Mouse (Mus musculus): Measurements from ENCODE around the gene C8a. TPM values are rescaled to one million over a fixed set of nuclear protein-coding genes. Genes with fewer than 3 reads are reported as not detected.

C8a gene
- polyA plus RNA-seq, 1 experiment from 2014 or later, result 0.73 TPM

- 88% methylated on average over 3 of the region's 3 CpGs for WGBS
- no peak overlapping the region for H3K4me2 ChIP-seq
- H3K27ac ChIP-seq, result no peak overlapping the region
- H3K27me3 ChIP-seq (replicated peaks), result no peaks in the 10 kb centered on the region
- H3K9me3 ChIP-seq, result no peaks in the 10 kb centered on the region
- H3K9ac ChIP-seq, result no peak overlapping the region
- no peak overlapping the region for H3K4me3 ChIP-seq (replicated peaks)
- no peaks in the 10 kb centered on the region for H3K4me1 ChIP-seq
- no peak for ATAC-seq (ENCODE audit: insufficient read depth, low FRiP score, low read depth)
- no peaks in the 10 kb centered on the region for H3K36me3 ChIP-seq
These were observed 74.6 kb downstream of the C8a start for GRCm38 (mm10) chr4:104801625-104802024.

DNA sequence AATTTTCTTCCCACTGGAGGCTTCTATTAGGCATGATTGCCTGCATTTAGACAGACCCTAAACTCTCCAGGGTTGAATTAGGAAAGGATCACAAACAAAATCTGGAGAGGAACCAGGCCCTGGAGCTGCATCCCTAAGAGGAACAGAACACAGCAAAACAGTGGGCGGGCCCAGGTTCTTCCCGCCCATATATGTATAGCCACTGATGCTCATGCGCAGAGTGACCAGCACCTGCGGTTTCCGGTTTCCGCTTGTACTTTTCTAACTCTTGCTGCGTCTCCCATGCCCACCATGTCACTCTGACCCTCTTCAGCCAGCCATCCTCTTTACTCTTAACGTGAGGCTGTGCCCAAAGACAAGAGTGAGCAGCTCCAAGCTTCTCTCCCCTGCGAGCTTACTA lies 77.2 kb downstream of the C8a start:
- Histone ChIP-seq H3K36me3 (no peaks in the 10 kb centered on the region), H3K27me3 (replicated peaks) (no peaks in the 10 kb centered on the region), H3K4me1 (no peaks in the 10 kb centered on the region), H3K9ac (no peak overlapping the region), H3K9me3 (no peaks in the 10 kb centered on the region), H3K27ac (no peak overlapping the region), H3K4me3 (replicated peaks) (no peak overlapping the region), H3K4me2 (no peak overlapping the region)
- no peak for ATAC-seq (ENCODE audit: insufficient read depth, low FRiP score, low read depth)
- 85% methylated on average over 9 of the region's 9 CpGs for WGBS

DNA sequence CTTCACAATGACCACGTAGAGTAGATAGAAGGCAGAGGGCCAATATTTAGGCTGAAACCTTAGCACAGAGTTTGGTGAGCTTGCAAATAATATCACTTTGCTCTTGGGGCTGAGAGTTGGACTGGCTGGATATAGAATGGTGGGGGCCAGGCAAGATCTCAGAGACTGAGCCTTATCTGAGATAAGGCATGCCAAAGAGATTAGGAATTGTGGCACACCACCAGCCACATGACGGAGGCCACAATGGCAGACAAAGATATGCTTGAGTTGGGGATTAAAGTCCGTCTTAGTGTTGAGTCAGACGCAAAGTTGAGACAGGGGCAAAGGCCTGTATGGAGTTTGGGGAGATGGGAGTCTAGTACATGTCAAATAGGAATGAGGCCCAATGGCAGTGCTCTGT lies 84.1 kb downstream of the C8a start:
- Histone ChIP-seq H3K4me1 (no peaks in the 10 kb centered on the region), H3K27ac (no peak overlapping the region), H3K36me3 (no peaks in the 10 kb centered on the region), H3K4me2 (no peak overlapping the region), H3K9me3 (no peaks in the 10 kb centered on the region), H3K4me3 (replicated peaks) (no peak overlapping the region), H3K27me3 (replicated peaks) (no peaks in the 10 kb centered on the region), H3K9ac (no peak overlapping the region)
- ATAC-seq (ENCODE audit: insufficient read depth, low FRiP score, low read depth), result no peak
- 75% methylated on average over 4 of the region's 4 CpGs for WGBS

DNA sequence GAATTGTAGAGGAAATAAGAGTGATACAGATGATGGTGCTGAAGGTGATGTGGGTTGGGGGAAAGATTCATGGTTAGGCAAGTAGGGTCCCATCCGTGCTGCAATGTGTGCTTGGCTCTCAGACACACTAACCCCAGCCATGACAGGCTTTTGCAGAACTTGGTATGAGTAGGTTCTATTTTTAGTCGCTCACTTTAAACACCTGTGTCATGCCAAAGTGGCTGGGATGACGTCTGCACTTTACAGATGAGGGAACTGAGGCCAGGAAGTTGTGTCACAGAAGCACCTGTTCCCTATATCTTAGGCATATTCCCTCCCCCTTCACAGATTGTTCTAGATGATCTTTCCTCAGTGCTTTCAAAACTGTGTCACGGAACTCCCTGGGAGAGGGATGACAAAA lies 93.9 kb downstream of the C8a start:
- no peaks in the 10 kb centered on the region for H3K9me3 ChIP-seq
- H3K9ac ChIP-seq, result no peak overlapping the region
- no peak overlapping the region for H3K4me2 ChIP-seq
- WGBS, result 75% methylated on average over 4 of the region's 4 CpGs
- H3K27me3 ChIP-seq (replicated peaks), result no peaks in the 10 kb centered on the region
- H3K4me1 ChIP-seq, result no peaks in the 10 kb centered on the region
- no peak overlapping the region for H3K4me3 ChIP-seq (replicated peaks)
- ATAC-seq (ENCODE audit: insufficient read depth, low FRiP score, low read depth), result no peak
- H3K27ac ChIP-seq, result no peak overlapping the region
- H3K36me3 ChIP-seq, result no peaks in the 10 kb centered on the region

DNA sequence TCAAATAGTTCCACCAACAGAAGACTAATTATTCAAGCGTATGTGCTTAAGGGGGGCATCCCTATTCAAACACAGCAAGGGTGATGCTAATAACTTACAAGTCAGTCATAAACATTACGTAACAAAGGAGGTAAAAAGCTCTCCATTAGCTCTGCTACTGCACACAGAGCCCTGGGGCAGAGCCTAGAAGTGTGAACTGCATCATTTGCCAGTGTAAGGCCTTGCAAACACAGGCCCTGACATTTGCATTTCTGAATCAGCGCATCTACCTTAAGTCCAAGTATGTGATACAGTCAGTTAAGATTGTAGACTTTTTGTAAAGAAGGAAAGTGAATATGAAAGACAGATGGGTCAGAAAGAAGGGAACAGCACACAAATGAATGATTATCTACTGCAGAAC lies 94.8 kb downstream of the C8a start:
- no peak overlapping the region for H3K4me2 ChIP-seq
- no peak overlapping the region for H3K9ac ChIP-seq
- H3K27me3 ChIP-seq (replicated peaks), result no peaks in the 10 kb centered on the region
- WGBS, result 85% methylated on average over 3 of the region's 3 CpGs
- no peaks in the 10 kb centered on the region for H3K36me3 ChIP-seq
- H3K27ac ChIP-seq, result no peak overlapping the region
- H3K9me3 ChIP-seq, result no peaks in the 10 kb centered on the region
- no peaks in the 10 kb centered on the region for H3K4me1 ChIP-seq
- no peak overlapping the region for H3K4me3 ChIP-seq (replicated peaks)
- ATAC-seq (ENCODE audit: insufficient read depth, low FRiP score, low read depth), result no peak

DNA sequence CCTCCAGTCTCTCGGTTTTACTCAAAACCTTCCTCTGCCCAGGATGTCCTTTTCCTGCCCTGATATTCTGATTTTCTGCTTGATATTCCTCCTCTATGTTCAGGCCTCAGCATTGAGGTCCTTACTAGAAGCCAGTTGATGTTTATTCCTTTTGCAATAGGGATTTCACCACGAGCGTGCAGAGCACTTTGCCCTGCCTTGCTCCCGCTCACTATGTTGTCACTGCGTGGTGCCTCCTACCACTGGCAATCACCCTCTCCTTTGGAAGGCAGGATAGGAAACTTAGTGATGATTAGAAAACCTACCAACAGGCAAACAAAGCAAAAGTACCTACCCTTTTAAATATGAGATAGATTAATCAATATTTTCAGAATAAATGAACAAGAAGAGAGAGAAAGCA lies 96.7 kb downstream of the C8a start:
- H3K9ac ChIP-seq, result no peak overlapping the region
- H3K36me3 ChIP-seq, result no peaks in the 10 kb centered on the region
- no peak overlapping the region for H3K4me2 ChIP-seq
- H3K4me3 ChIP-seq (replicated peaks), result no peak overlapping the region
- ATAC-seq (ENCODE audit: insufficient read depth, low FRiP score, low read depth), result no peak
- no peaks in the 10 kb centered on the region for H3K4me1 ChIP-seq
- H3K9me3 ChIP-seq, result no peaks in the 10 kb centered on the region
- H3K27me3 ChIP-seq (replicated peaks), result no peaks in the 10 kb centered on the region
- H3K27ac ChIP-seq, result no peak overlapping the region
- 85% methylated on average over 5 of the region's 5 CpGs for WGBS

- H3K27me3 ChIP-seq (replicated peaks), result no peaks in the 10 kb centered on the region
- H3K4me1 ChIP-seq, result no peaks in the 10 kb centered on the region
- H3K4me2 ChIP-seq, result no peak overlapping the region
- H3K9me3 ChIP-seq, result no peaks in the 10 kb centered on the region
- H3K36me3 ChIP-seq, result no peaks in the 10 kb centered on the region
- no peak for ATAC-seq (ENCODE audit: insufficient read depth, low FRiP score, low read depth)
- H3K9ac ChIP-seq, result no peak overlapping the region
- H3K27ac ChIP-seq, result no peak overlapping the region
- 73% methylated on average over 3 of the region's 3 CpGs for WGBS
- no peak overlapping the region for H3K4me3 ChIP-seq (replicated peaks)
These were observed 100.6 kb downstream of the C8a start for GRCm38 (mm10) chr4:104775601-104776000.

- Histone ChIP-seq H3K4me3 (replicated peaks) (no peak overlapping the region), H3K9me3 (no peaks in the 10 kb centered on the region), H3K4me2 (no peak overlapping the region), H3K27me3 (replicated peaks) (no peaks in the 10 kb centered on the region), H3K27ac (no peak overlapping the region), H3K4me1 (no peaks in the 10 kb centered on the region), H3K36me3 (no peaks in the 10 kb centered on the region), H3K9ac (no peak overlapping the region)
- 55% methylated on average over 4 of the region's 4 CpGs for WGBS
- ATAC-seq (ENCODE audit: insufficient read depth, low FRiP score, low read depth), result no peak
These were observed 105.9 kb downstream of the C8a start for GRCm38 (mm10) chr4:104770331-104770730.

DNA sequence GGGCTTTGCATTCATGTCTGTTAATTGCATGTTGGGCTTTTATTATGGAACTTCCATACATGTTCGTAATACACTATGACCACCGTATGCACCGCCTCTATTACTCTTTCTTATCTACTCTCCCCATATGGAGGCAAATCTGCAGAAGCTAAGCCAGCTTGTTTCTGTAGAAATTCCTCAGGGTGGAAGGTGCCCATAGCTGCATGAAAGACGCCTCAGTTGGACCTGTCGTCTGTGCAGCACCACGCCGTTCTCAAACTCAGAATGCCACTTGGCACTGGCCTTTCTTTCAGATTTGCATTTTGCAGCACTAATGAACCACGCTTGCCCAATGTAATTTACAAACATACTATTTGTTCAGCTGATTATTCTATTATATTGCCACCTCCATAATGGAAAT lies 106.6 kb downstream of the C8a start:
- Histone ChIP-seq H3K4me3 (replicated peaks) (no peak overlapping the region), H3K4me1 (no peaks in the 10 kb centered on the region), H3K9me3 (no peaks in the 10 kb centered on the region), H3K27ac (no peak overlapping the region), H3K27me3 (replicated peaks) (no peaks in the 10 kb centered on the region), H3K9ac (no peak overlapping the region), H3K4me2 (no peak overlapping the region), H3K36me3 (no peaks in the 10 kb centered on the region)
- WGBS, result 88% methylated on average over 8 of the region's 8 CpGs
- ATAC-seq (ENCODE audit: insufficient read depth, low FRiP score, low read depth), result no peak

DNA sequence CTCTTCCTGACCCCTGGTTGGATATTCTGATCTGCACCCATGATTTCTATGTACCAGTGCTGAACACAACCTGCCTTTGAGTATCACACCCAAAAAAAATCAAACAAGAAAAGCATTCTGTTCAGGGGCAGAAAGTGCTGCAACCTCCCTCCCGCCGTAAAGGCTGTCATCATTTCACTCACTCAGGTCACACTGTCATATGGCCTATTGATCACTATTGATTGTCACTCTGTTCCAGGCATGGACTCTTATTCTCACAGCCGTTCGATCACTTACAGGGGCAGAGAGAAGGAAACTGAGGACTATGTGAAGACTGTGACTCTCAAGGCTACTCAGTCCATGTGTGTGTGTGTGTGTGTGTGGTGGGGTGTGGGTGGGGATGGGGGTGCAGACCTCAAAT lies 108.0 kb downstream of the C8a start:
- Histone ChIP-seq H3K9me3 (no peaks in the 10 kb centered on the region), H3K4me2 (no peak overlapping the region), H3K27ac (no peak overlapping the region), H3K36me3 (no peaks in the 10 kb centered on the region), H3K4me1 (no peaks in the 10 kb centered on the region), H3K9ac (no peak overlapping the region), H3K27me3 (replicated peaks) (no peaks in the 10 kb centered on the region), H3K4me3 (replicated peaks) (no peak overlapping the region)
- 69% methylated on average over 4 of the region's 4 CpGs for WGBS
- ATAC-seq (ENCODE audit: insufficient read depth, low FRiP score, low read depth), result no peak

- 70% methylated on average over 8 of the region's 8 CpGs for WGBS
- no peaks in the 10 kb centered on the region for H3K9me3 ChIP-seq
- H3K27me3 ChIP-seq (replicated peaks), result no peaks in the 10 kb centered on the region
- H3K4me3 ChIP-seq (replicated peaks), result no peak within 1 kb of the TSS
- no peaks in the 10 kb centered on the region for H3K4me1 ChIP-seq
- ATAC-seq (ENCODE audit: insufficient read depth, low FRiP score, low read depth), result no peak
- no peak within 1 kb of the TSS for H3K27ac ChIP-seq
- H3K36me3 ChIP-seq, result no peaks in the 10 kb centered on the region
- no peak within 1 kb of the TSS for H3K9ac ChIP-seq
- H3K4me2 ChIP-seq, result no peak within 1 kb of the TSS
These were observed 110.1 kb downstream of the C8a start, which contains the start of gene C8b for GRCm38 (mm10) chr4:104766065-104766464. Gene C8b (plus strand): TSS chr4:104766317.

Data from stomach, embryonic 15.5 days (tissue).